Mouse (Mus musculus): ENCODE data around the gene Ucp2. TPM values are rescaled to one million over a fixed set of nuclear protein-coding genes. Genes with fewer than 3 reads are reported as not detected.

The Ucp2 gene
- polyA plus RNA-seq, 1 experiment from 2014 or later = 71.5 TPM

GRCm38 (mm10) chr7:100496791-100497190, 3.7 kb downstream of the Ucp2 start:
- H3K4me3 ChIP-seq (replicated peaks) = no peak overlapping the region
- H3K9me3 ChIP-seq (replicated peaks) = no peaks in the 10 kb centered on the region
- peaks cover 6% of the 10 kb centered on the region; the same call in 1 of the 2 replicates for H3K27me3 ChIP-seq (replicated peaks)
- H3K36me3 ChIP-seq = no peaks in the 10 kb centered on the region
- H3K4me1 ChIP-seq = peaks cover 42% of the 10 kb centered on the region
- H3K4me2 ChIP-seq = no peak overlapping the region
- WGBS = over 99% methylated on average over 9 of the region's 9 CpGs
- no peak for ATAC-seq (ENCODE audit: low FRiP score)
- peak overlapping the region; percentile 82; the same call in 1 of the 2 replicates for H3K27ac ChIP-seq (replicated peaks)
- no peak overlapping the region for H3K9ac ChIP-seq (replicated peaks)

- Histone ChIP-seq H3K4me1 (peaks cover 39% of the 10 kb centered on the region), H3K27ac (replicated peaks) (no peak overlapping the region), H3K4me3 (replicated peaks) (no peak overlapping the region), H3K9ac (replicated peaks) (no peak overlapping the region), H3K4me2 (no peak overlapping the region), H3K9me3 (replicated peaks) (no peaks in the 10 kb centered on the region), H3K27me3 (replicated peaks) (peaks cover 6% of the 10 kb centered on the region; the same call in 1 of the 2 replicates), H3K36me3 (no peaks in the 10 kb centered on the region)
- no peak for ATAC-seq (ENCODE audit: low FRiP score)
- WGBS = 87% methylated on average over 4 of the region's 4 CpGs
Observed at GRCm38 (mm10) chr7:100497402-100497801, 4.3 kb downstream of the Ucp2 start.

GRCm38 (mm10) chr7:100497982-100498381, 4.8 kb downstream of the Ucp2 start:
- no peak overlapping the region for H3K4me2 ChIP-seq
- no peaks in the 10 kb centered on the region for H3K9me3 ChIP-seq (replicated peaks)
- H3K4me3 ChIP-seq (replicated peaks) = no peak overlapping the region
- H3K27ac ChIP-seq (replicated peaks) = no peak overlapping the region
- no peaks in the 10 kb centered on the region for H3K36me3 ChIP-seq
- 93% methylated on average over 13 of the region's 13 CpGs for WGBS
- ATAC-seq (ENCODE audit: low FRiP score) = no peak
- no peak overlapping the region for H3K9ac ChIP-seq (replicated peaks)
- no peaks in the 10 kb centered on the region for H3K27me3 ChIP-seq (replicated peaks)
- peaks cover 33% of the 10 kb centered on the region for H3K4me1 ChIP-seq

GRCm38 (mm10) chr7:100499465-100499864, 6.3 kb downstream of the Ucp2 start:
- ATAC-seq (ENCODE audit: low FRiP score) = no peak
- H3K27ac ChIP-seq (replicated peaks) = no peak overlapping the region

GRCm38 (mm10) chr7:100500276-100500977, 7.3 kb downstream of the Ucp2 start:
- WGBS = 72% methylated on average over 16 of the region's 16 CpGs
- no peak overlapping the region for H3K4me2 ChIP-seq
- H3K9me3 ChIP-seq (replicated peaks) = no peaks in the 10 kb centered on the region
- ATAC-seq (ENCODE audit: low FRiP score) = no peak
- H3K4me3 ChIP-seq (replicated peaks) = no peak overlapping the region
- H3K4me1 ChIP-seq = peaks cover 11% of the 10 kb centered on the region
- H3K27me3 ChIP-seq (replicated peaks) = no peaks in the 10 kb centered on the region
- H3K9ac ChIP-seq (replicated peaks) = no peak overlapping the region
- H3K36me3 ChIP-seq = no peaks in the 10 kb centered on the region
- no peak overlapping the region for H3K27ac ChIP-seq (replicated peaks)

More at GRCm38 (mm10) chr7:100499465-100499864, 6.3 kb downstream of the Ucp2 start:
- Histone ChIP-seq H3K27me3 (replicated peaks) (no peaks in the 10 kb centered on the region), H3K4me3 (replicated peaks) (no peak overlapping the region), H3K9ac (replicated peaks) (no peak overlapping the region), H3K9me3 (replicated peaks) (no peaks in the 10 kb centered on the region), H3K4me2 (no peak overlapping the region), H3K4me1 (peaks cover 18% of the 10 kb centered on the region), H3K36me3 (no peaks in the 10 kb centered on the region)

- Histone ChIP-seq H3K36me3 (no peaks in the 10 kb centered on the region), H3K4me1 (peaks cover 3% of the 10 kb centered on the region), H3K9me3 (replicated peaks) (no peaks in the 10 kb centered on the region), H3K4me3 (replicated peaks) (no peak overlapping the region), H3K27me3 (replicated peaks) (no peaks in the 10 kb centered on the region), H3K27ac (replicated peaks) (no peak overlapping the region), H3K4me2 (no peak overlapping the region), H3K9ac (replicated peaks) (no peak overlapping the region)
- no peak for ATAC-seq (ENCODE audit: low FRiP score)
- 71% methylated on average over 6 of the region's 6 CpGs for WGBS
Observed at GRCm38 (mm10) chr7:100501027-100501843, 8.1 kb downstream of the Ucp2 start.

- no peaks in the 10 kb centered on the region for H3K36me3 ChIP-seq
- 71% methylated on average over 2 of the region's 2 CpGs for WGBS
Observed at GRCm38 (mm10) chr7:100501844-100502373, 8.8 kb downstream of the Ucp2 start.

GRCm38 (mm10) chr7:100502374-100502922, 9.3 kb downstream of the Ucp2 start:
- no peaks in the 10 kb centered on the region for H3K27me3 ChIP-seq (replicated peaks)
- H3K4me2 ChIP-seq = no peak overlapping the region
- no peaks in the 10 kb centered on the region for H3K9me3 ChIP-seq (replicated peaks)
- H3K36me3 ChIP-seq = no peaks in the 10 kb centered on the region
- no peak for ATAC-seq (ENCODE audit: low FRiP score)
- WGBS = 88% methylated on average over 7 of the region's 7 CpGs
- no peak overlapping the region for H3K9ac ChIP-seq (replicated peaks)
- H3K27ac ChIP-seq (replicated peaks) = no peak overlapping the region
- H3K4me1 ChIP-seq = no peaks in the 10 kb centered on the region
- H3K4me3 ChIP-seq (replicated peaks) = no peak overlapping the region

More at GRCm38 (mm10) chr7:100501844-100502373, 8.8 kb downstream of the Ucp2 start:
- no peaks in the 10 kb centered on the region for H3K27me3 ChIP-seq (replicated peaks)
- no peaks in the 10 kb centered on the region for H3K4me1 ChIP-seq
- H3K27ac ChIP-seq (replicated peaks) = no peak overlapping the region
- H3K4me3 ChIP-seq (replicated peaks) = no peak overlapping the region
- H3K9ac ChIP-seq (replicated peaks) = no peak overlapping the region
- no peaks in the 10 kb centered on the region for H3K9me3 ChIP-seq (replicated peaks)
- H3K4me2 ChIP-seq = no peak overlapping the region
- no peak for ATAC-seq (ENCODE audit: low FRiP score)

GRCm38 (mm10) chr7:100503076-100503475, 9.9 kb downstream of the Ucp2 start:
- no peak overlapping the region for H3K27ac ChIP-seq (replicated peaks)
- no peaks in the 10 kb centered on the region for H3K4me1 ChIP-seq
- no peak overlapping the region for H3K4me3 ChIP-seq (replicated peaks)
- WGBS = 88% methylated on average over 5 of the region's 5 CpGs
- no peaks in the 10 kb centered on the region for H3K27me3 ChIP-seq (replicated peaks)
- H3K36me3 ChIP-seq = no peaks in the 10 kb centered on the region
- no peak overlapping the region for H3K4me2 ChIP-seq
- no peak for ATAC-seq (ENCODE audit: low FRiP score)
- H3K9me3 ChIP-seq (replicated peaks) = no peaks in the 10 kb centered on the region
- H3K9ac ChIP-seq (replicated peaks) = no peak overlapping the region

GRCm38 (mm10) chr7:100504740-100505487, 11.8 kb downstream of the Ucp2 start:
- Histone ChIP-seq H3K9ac (replicated peaks) (no peak overlapping the region), H3K36me3 (no peaks in the 10 kb centered on the region), H3K27me3 (replicated peaks) (no peaks in the 10 kb centered on the region), H3K4me1 (peaks cover 3% of the 10 kb centered on the region; the same call in 1 of the 2 replicates), H3K9me3 (replicated peaks) (no peaks in the 10 kb centered on the region), H3K4me3 (replicated peaks) (no peak overlapping the region), H3K27ac (replicated peaks) (no peak overlapping the region), H3K4me2 (no peak overlapping the region)
- 87% methylated on average over 13 of the region's 13 CpGs for WGBS
- ATAC-seq (ENCODE audit: low FRiP score) = no peak

GRCm38 (mm10) chr7:100506494-100506893, 13.4 kb downstream of the Ucp2 start:
- H3K4me1 ChIP-seq = peaks cover 3% of the 10 kb centered on the region; the same call in 1 of the 2 replicates
- H3K27me3 ChIP-seq (replicated peaks) = no peaks in the 10 kb centered on the region
- 75% methylated on average over 4 of the region's 4 CpGs for WGBS
- H3K9ac ChIP-seq (replicated peaks) = no peak overlapping the region
- H3K4me3 ChIP-seq (replicated peaks) = no peak overlapping the region
- no peaks in the 10 kb centered on the region for H3K36me3 ChIP-seq
- H3K9me3 ChIP-seq (replicated peaks) = no peaks in the 10 kb centered on the region
- H3K4me2 ChIP-seq = no peak overlapping the region
- ATAC-seq (ENCODE audit: low FRiP score) = no peak
- no peak overlapping the region for H3K27ac ChIP-seq (replicated peaks)
